In genomic region chr16:56116155-56116554, GRCm38 (mm10) we compare ENCODE assay signal across 21 mouse cellular contexts.
DNase-seq lines count a peak whose midpoint lies in the region; ATAC-seq and TF ChIP-seq lines count a peak whose summit lies in the region.
"Had no signal": no experiment of that assay in that cellular context is flagged by ENCODE, and none has a peak within 500 bp of the region (broad histone marks: within the 10 kb centered on the region; RNA-seq: fewer than 3 reads in every experiment).

No protein-coding gene starts in this region.

- no peak overlapping the region for H3K4me3 ChIP-seq in heart, embryonic 15.5 days
- no peak overlapping the region for H3K4me3 ChIP-seq in heart, embryonic 12.5 days
- H3K4me3 ChIP-seq in midbrain, embryonic 11.5 days (ENCODE audit: low read depth, low read length), result no peak overlapping the region
- H3K4me3 ChIP-seq in midbrain, embryonic 14.5 days (replicated peaks; ENCODE audit: low read depth, low read length), result no peak overlapping the region
- H3K4me3 ChIP-seq in ES-E14 (ENCODE audit: insufficient read depth in 1 of 2, low read depth in 1 of 2, low read length in 2 of 2, poor library complexity in 1 of 2, severe bottlenecking in 1 of 2), result peak overlapping the region; percentile 68 to 71
- H3K4me3 ChIP-seq in embryonic fibroblast, embryonic 13.5 days (ENCODE audit: insufficient read depth, low read length), result no peak overlapping the region
- H3K4me3 ChIP-seq: embryonic facial prominence, embryonic 12.5 days; hindbrain, embryonic 15.5 days; kidney, embryonic 15.5 days; limb, embryonic 10.5 days had no signal

- no peak for TF ChIP-seq CTCF in embryonic fibroblast, embryonic 13.5 days (IDR thresholded peaks at IDR 0.05; ENCODE audit: borderline replicate concordance, insufficient read depth, low read length)

- H3K9ac ChIP-seq in heart, embryonic 15.5 days, result no peak overlapping the region
- no peak overlapping the region for H3K9ac ChIP-seq in heart, embryonic 12.5 days
- no peak overlapping the region for H3K9ac ChIP-seq in midbrain, embryonic 11.5 days (ENCODE audit: low read length)
- no peak overlapping the region for H3K9ac ChIP-seq in midbrain, embryonic 14.5 days (replicated peaks; ENCODE audit: low read length)
- no peak overlapping the region; the same call in 1 of the 2 replicates for H3K9ac ChIP-seq in ES-E14 (ENCODE audit: insufficient read depth, low read depth, low read length, poor library complexity, severe bottlenecking)
- H3K9ac ChIP-seq: embryonic facial prominence, embryonic 12.5 days; hindbrain, embryonic 15.5 days; kidney, embryonic 15.5 days; liver, postnatal 0 days had no signal

- no peak overlapping the region for H3K4me2 ChIP-seq in heart, embryonic 15.5 days
- no peak overlapping the region for H3K4me2 ChIP-seq in heart, embryonic 12.5 days
- H3K4me2 ChIP-seq in midbrain, embryonic 11.5 days, result no peak overlapping the region
- H3K4me2 ChIP-seq in midbrain, embryonic 14.5 days (ENCODE audit: low read length), result no peak overlapping the region
- H3K4me2 ChIP-seq: embryonic facial prominence, embryonic 12.5 days; hindbrain, embryonic 15.5 days; kidney, embryonic 15.5 days had no signal

- H3K27me3 ChIP-seq in heart, embryonic 15.5 days, result no peaks in the 10 kb centered on the region
- H3K27me3 ChIP-seq in heart, embryonic 12.5 days (replicated peaks), result no peaks in the 10 kb centered on the region
- H3K27me3 ChIP-seq in midbrain, embryonic 11.5 days (ENCODE audit: control insufficient read depth, insufficient read depth, low read length), result no peaks in the 10 kb centered on the region
- no peaks in the 10 kb centered on the region for H3K27me3 ChIP-seq in midbrain, embryonic 14.5 days (ENCODE audit: control insufficient read depth, insufficient read depth, low read length)
- H3K27me3 ChIP-seq: embryonic facial prominence, embryonic 12.5 days; hindbrain, embryonic 15.5 days; kidney, embryonic 15.5 days had no signal

- no peak for ATAC-seq in heart, embryonic 15.5 days (replicated peaks; ENCODE audit: insufficient number of reproducible peaks, insufficient read depth, low FRiP score, low read depth)
- ATAC-seq in heart, embryonic 12.5 days (ENCODE audit: insufficient number of reproducible peaks, low FRiP score), result no peak
- ATAC-seq in midbrain, embryonic 11.5 days (ENCODE audit: low FRiP score), result no peak
- ATAC-seq in midbrain, embryonic 14.5 days (ENCODE audit: low FRiP score, low TSS enrichment), result no peak
- ATAC-seq: forebrain, embryonic 14.5 days; intestine, embryonic 16.5 days; liver, postnatal 0 days had no signal

- peaks cover 10% of the 10 kb centered on the region for H3K36me3 ChIP-seq in heart, embryonic 15.5 days
- peaks cover 27% of the 10 kb centered on the region for H3K36me3 ChIP-seq in heart, embryonic 12.5 days
- peaks cover 10% of the 10 kb centered on the region for H3K36me3 ChIP-seq in midbrain, embryonic 11.5 days (ENCODE audit: control insufficient read depth, insufficient read depth, low read length)
- peaks cover 39% of the 10 kb centered on the region for H3K36me3 ChIP-seq in midbrain, embryonic 14.5 days (ENCODE audit: control insufficient read depth, insufficient read depth, low read length)
- peaks cover 13% of the 10 kb centered on the region for H3K36me3 ChIP-seq in ES-E14 (ENCODE audit: control insufficient read depth, insufficient read depth, low read length, poor library complexity, severe bottlenecking)

- H3K27ac ChIP-seq in heart, embryonic 15.5 days, result peak overlapping the region; percentile 42; the same call in 1 of the 2 replicates
- H3K27ac ChIP-seq in heart, embryonic 12.5 days (ENCODE audit: poor library complexity, severe bottlenecking), result no peak overlapping the region
- no peak overlapping the region for H3K27ac ChIP-seq in midbrain, embryonic 11.5 days (ENCODE audit: low read depth, low read length)
- no peak overlapping the region for H3K27ac ChIP-seq in midbrain, embryonic 14.5 days (replicated peaks; ENCODE audit: low read depth, low read length)
- H3K27ac ChIP-seq in ES-E14 (ENCODE audit: insufficient read depth, low read depth, low read length, poor library complexity, severe bottlenecking), result no peak overlapping the region; the same call in 1 of the 2 replicates
- H3K27ac ChIP-seq in embryonic fibroblast, embryonic 13.5 days (ENCODE audit: insufficient read depth, low read length), result peak overlapping the region; percentile 62
- H3K27ac ChIP-seq: embryonic facial prominence, embryonic 12.5 days; hindbrain, embryonic 15.5 days; kidney, embryonic 15.5 days; limb, embryonic 10.5 days had no signal

- 86% methylated on average over 5 of the region's 5 CpGs for WGBS in heart, embryonic 15.5 days
- 83% methylated on average over 5 of the region's 5 CpGs for WGBS in heart, embryonic 12.5 days
- WGBS in midbrain, embryonic 11.5 days, result 90% methylated on average over 5 of the region's 5 CpGs
- WGBS in midbrain, embryonic 14.5 days, result 92% methylated on average over 5 of the region's 5 CpGs

- H3K4me1 ChIP-seq in heart, embryonic 15.5 days (replicated peaks), result no peaks in the 10 kb centered on the region
- no peaks in the 10 kb centered on the region for H3K4me1 ChIP-seq in heart, embryonic 12.5 days (replicated peaks)
- no peaks in the 10 kb centered on the region for H3K4me1 ChIP-seq in midbrain, embryonic 11.5 days (ENCODE audit: control insufficient read depth, insufficient read depth, low read length)
- H3K4me1 ChIP-seq in midbrain, embryonic 14.5 days (ENCODE audit: control insufficient read depth, insufficient read depth, low read length), result no peaks in the 10 kb centered on the region
- H3K4me1 ChIP-seq in ES-E14 (ENCODE audit: control insufficient read depth in 2 of 2, insufficient read depth in 2 of 2, low read length in 2 of 2, poor library complexity in 1 of 2), result peaks cover 0 to 5% of the 10 kb centered on the region in 2 experiments; a peak in 1 of 4 replicates
- no peaks in the 10 kb centered on the region for H3K4me1 ChIP-seq in embryonic fibroblast, embryonic 13.5 days (ENCODE audit: control insufficient read depth, insufficient read depth, low read length)
- H3K4me1 ChIP-seq: hindbrain, embryonic 15.5 days; kidney, embryonic 15.5 days; limb, embryonic 10.5 days had no signal

- no peak for TF ChIP-seq POLR2A in embryonic fibroblast, embryonic 13.5 days (IDR thresholded peaks at IDR 0.05; ENCODE audit: low read depth, low read length)

- H3K9me3 ChIP-seq in heart, embryonic 15.5 days (replicated peaks), result no peaks in the 10 kb centered on the region
- peaks cover 5% of the 10 kb centered on the region; the same call in 1 of the 2 replicates for H3K9me3 ChIP-seq in heart, embryonic 12.5 days (replicated peaks)
- H3K9me3 ChIP-seq in midbrain, embryonic 11.5 days (ENCODE audit: control insufficient read depth, low read length), result no peaks in the 10 kb centered on the region
- no peaks in the 10 kb centered on the region; the same call in 1 of the 2 replicates for H3K9me3 ChIP-seq in midbrain, embryonic 14.5 days (ENCODE audit: control insufficient read depth, low read length)
- H3K9me3 ChIP-seq in ES-E14 (ENCODE audit: control insufficient read depth, insufficient read depth, low read depth, low read length), result peaks cover 5% of the 10 kb centered on the region; the same call in 1 of the 2 replicates
- H3K9me3 ChIP-seq: embryonic facial prominence, embryonic 12.5 days; hindbrain, embryonic 15.5 days; limb, embryonic 10.5 days had no signal

- in situ Hi-C loops in ES-E14 (cut with MboI; ENCODE audit: low sequenced_read_pairs in 2 of 2, unreplicated experiment in 2 of 2), result no loop called here

- peak; percentile 33 for DNase-seq in midbrain, embryonic 11.5 days (ENCODE audit: low spot score, missing footprints)
- no peak for DNase-seq in midbrain, embryonic 14.5 days
- peak; percentile 45 for DNase-seq in ES-E14 (ENCODE audit: low read depth, low spot score)
- DNase-seq in layer of hippocampus, postnatal 36 days, result no peak
- DNase-seq: adrenal gland, adult 8-10 months; cerebellum, adult 9-11 months; gastrocnemius, postnatal 36 days; kidney, postnatal 4 days; layer of hippocampus, adult 9-11 months; liver, postnatal 0 days; retina, postnatal 1 day; thymus, postnatal 36 days had no signal

TF ChIP-seq in ES-E14, 5 proteins besides CTCF, POLR2A, EP300 and RAD21:
- TF ChIP-seq MAFK (IDR thresholded peaks at IDR 0.05; ENCODE audit: insufficient read depth, low read depth, low read length) (no peak), CHD2 (IDR thresholded peaks at IDR 0.05; ENCODE audit: low read depth, low read length) (no peak)
TF ChIP-seq in ES-E14: peak in this region for 0.

Comparison
In these comparisons a context has a peak if more than half of its experiments do, and no peak if none do; other contexts are left out.
1. H3K27ac ChIP-seq: peak in heart, embryonic 15.5 days (single experiment) and embryonic fibroblast, embryonic 13.5 days (single experiment); none in heart, embryonic 12.5 days (single experiment), midbrain, embryonic 11.5 days (single experiment), midbrain, embryonic 14.5 days (single experiment) and ES-E14 (single experiment).
2. DNase-seq: peak in midbrain, embryonic 11.5 days (single experiment) and ES-E14 (single experiment); none in midbrain, embryonic 14.5 days (single experiment) and layer of hippocampus, postnatal 36 days (0 of 2).
3. H3K4me3 ChIP-seq: peak in ES-E14 (2 of 2); none in heart, embryonic 15.5 days (single experiment), heart, embryonic 12.5 days (single experiment), midbrain, embryonic 11.5 days (single experiment), midbrain, embryonic 14.5 days (single experiment) and embryonic fibroblast, embryonic 13.5 days (single experiment).